Mouse (Mus musculus): ENCODE data around the gene Prdm10. TPM values are rescaled to one million over a fixed set of nuclear protein-coding genes. Genes with fewer than 3 reads are reported as not detected.
A peak's percentile ranks its signal among the peaks of the same experiment; 100 is the strongest.

Gene Prdm10
- total RNA-seq, 2 experiments from 2014 or later: 20.4 to 20.7 TPM

- DNase-seq (ENCODE audit: low spot score in 2 of 2): no peak
Observed at GRCm38 (mm10) chr9:31301526-31302311, 21.4 kb downstream of the Prdm10 start.

DNA sequence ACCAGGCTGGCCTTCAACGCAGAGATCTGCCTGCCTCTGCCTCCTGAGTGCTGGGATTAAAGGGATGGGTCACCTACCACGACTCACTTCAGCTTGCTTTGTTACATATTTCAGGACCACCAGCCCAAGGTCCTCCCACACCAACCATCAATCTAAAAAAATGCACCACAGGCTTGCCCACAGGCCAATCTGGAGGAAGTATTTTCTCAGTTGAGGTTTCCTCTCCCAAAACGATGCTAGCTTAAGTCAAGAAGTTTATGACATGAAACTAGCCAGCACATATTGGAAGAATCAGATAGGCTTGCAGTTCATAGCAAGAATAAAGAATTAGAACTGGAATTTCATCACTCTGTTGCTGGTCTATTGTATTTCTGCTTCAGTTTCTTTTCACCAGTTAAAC is 24.0 kb downstream of the Prdm10 start:
- DNase-seq (ENCODE audit: low spot score in 2 of 2): no peak

DNA sequence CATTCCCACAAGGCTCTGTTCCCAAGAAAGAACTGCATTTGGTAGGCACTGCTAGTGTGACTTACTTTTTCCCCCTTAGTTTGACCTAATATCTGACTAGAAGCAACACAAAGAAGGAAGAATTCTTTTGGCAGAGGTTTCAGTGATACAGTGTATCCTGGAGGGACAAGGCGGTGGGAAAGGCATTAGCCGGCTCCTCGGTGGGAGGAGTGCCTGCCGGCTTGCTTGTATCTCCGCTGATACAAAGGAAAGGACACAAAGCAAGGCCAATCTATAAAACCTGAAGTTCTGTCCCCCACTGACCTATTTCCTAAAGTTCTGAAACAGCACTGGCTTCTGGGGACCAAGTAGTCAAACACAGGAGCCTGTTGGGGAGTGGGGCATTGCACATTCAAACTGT is 24.8 kb downstream of the Prdm10 start:
- DNase-seq (ENCODE audit: low spot score in 2 of 2): no peak

GRCm38 (mm10) chr9:31305807-31306206 is 25.5 kb downstream of the Prdm10 start:
- no peak for DNase-seq (ENCODE audit: low spot score in 2 of 2)

DNA sequence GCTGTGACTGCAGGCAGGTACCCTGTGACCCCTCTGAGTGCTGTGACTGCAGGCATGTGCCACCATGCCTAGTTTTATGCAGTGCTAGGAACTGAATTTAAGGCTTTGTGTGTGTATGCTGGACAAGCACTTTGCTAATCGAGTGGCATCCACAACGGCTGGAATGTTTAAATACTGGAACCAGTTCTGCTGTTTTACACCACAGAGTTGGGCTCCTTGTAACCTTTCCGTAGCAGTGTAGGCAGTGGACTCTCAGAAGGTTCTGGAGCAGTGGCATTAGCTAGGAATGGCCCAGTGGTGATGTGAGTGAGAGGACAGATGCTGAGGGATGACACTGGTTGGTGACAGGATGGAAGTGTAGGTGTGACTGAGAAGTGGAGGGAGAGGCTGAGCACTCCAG is 26.9 kb downstream of the Prdm10 start:
- DNase-seq (ENCODE audit: low spot score in 2 of 2): no peak

- no peak for DNase-seq (ENCODE audit: low spot score in 2 of 2)
Observed at GRCm38 (mm10) chr9:31309041-31309440, 28.7 kb downstream of the Prdm10 start.

- DNase-seq (ENCODE audit: low spot score in 2 of 2): no peak
Observed at GRCm38 (mm10) chr9:31310662-31311061, 30.3 kb downstream of the Prdm10 start.

DNA sequence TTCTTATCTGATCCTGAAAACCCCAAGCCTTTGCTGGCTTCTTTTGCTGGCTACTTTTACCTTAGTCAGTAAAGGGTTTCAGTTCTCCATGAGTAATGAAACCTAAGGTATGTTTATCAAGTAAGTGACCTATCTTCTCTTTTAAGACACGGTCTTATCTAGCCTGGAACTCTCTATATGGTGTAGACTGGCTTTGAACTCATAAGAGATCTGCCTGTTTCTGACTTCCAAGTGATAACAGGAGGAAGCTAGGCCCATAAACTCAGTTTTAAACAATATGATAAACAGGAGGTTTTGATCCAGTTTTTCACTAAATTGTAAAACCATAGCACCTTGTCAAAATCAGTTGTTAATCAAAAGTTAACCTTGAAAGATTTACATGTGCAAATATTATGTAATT is 33.5 kb downstream of the Prdm10 start:
- DNase-seq (ENCODE audit: low spot score in 2 of 2): no peak

DNA sequence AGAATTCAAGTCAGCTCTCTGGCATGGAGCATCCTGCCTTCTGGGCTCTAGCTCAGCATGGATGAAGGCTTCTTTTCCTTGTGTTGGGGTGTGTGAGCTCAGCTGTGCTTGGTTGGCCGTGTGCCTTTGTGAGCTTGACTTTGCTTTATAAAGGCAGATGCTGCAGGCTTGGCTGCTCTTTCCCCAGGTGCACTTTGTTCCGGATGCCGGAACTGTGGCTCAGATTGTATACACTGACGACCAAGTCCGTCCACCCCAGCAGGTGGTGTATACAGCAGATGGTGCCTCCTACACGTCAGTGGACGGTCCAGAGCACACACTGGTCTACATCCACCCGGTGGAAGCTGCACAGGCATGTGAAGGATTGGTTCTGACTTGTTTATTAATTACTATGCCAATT is 35.6 kb downstream of the Prdm10 start:
- DNase-seq (ENCODE audit: low spot score in 2 of 2): peak in 1 of 2 experiments; percentile 18

GRCm38 (mm10) chr9:31318956-31319355 is 38.6 kb downstream of the Prdm10 start:
- DNase-seq (ENCODE audit: low spot score in 2 of 2): no peak

DNA sequence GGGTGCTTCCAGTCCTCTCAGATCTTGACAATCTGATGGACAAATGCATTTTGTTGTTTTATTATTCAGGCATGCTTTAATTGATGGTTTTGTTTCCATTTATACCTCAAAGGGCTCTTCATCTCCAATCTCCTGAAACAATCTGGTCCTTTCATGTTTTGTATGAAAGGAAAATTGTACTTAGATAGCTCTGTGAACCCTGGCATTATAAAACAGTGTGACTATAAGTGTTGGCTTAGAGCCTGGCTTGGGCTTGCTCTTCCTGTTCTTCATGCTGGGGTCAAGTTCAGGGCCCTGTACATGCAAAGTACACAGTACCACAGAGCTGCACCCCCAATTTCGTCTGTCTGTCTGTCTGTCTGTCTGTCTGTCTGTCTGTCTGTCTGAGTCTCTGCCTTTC is 40.4 kb downstream of the Prdm10 start:
- no peak for DNase-seq (ENCODE audit: low spot score in 2 of 2)

DNA sequence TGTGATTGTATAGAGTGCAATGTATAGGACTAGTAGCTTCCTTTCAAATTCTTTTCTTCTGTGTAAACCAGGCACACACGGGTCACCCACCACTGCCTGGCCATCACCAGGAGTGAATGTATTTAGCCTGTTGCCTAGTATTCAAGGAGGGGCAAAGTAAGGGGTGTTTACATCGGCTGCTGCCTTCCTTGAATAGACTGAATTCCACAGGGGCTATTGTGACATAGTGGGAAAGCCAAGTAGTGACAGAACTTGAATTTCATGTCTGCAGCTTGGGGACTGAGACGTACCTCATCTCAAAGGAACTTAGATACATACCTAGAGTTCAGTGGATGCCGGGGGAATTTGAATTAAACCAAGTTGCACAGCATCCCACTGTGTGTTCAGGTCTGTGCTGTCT is 41.2 kb downstream of the Prdm10 start:
- no peak for DNase-seq (ENCODE audit: low spot score in 2 of 2)

DNA sequence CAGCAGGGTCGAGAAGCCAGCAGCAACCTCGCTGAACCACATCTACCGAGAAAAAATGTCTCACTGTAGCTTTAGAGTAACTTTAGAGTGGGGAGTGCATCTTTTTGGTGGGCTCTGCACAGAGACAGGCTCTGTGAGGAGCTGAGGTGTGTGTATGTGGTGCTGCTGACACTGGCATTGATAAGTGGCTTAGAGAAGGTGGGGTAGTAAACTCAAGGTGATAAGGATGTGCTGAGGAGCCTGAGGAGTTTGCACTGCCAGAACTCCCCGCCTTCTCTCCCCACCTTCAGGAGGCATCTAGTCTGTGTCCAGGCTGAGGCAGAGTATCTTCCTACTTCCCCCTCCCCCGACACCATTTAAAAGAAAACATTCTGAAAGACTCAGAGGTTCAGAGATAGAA is 41.8 kb downstream of the Prdm10 start:
- no peak for DNase-seq (ENCODE audit: low spot score in 2 of 2)

DNA sequence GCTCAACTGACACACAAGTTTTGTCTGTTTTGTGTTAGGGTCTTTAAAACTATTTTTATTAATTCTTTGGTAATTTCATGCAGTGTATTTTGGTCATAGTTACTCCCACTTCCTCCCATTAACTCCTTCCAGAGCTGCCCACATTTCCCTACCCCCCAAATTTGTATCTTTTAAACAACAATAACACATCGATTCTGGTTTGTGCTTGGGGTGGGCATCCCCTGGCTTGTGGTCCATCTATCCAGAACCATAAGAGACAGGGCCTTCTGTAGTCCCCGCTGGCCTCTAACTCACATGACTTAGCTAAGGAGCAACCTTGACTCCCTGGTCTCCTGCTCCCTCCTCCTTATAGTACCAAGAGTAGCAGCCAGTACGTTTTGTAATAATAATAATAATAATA is 50.5 kb downstream of the Prdm10 start:
- DNase-seq (ENCODE audit: low spot score in 2 of 2): no peak

- peak; percentile 83 to 88 for DNase-seq (ENCODE audit: low spot score in 2 of 2)
Observed at GRCm38 (mm10) chr9:31331246-31331645, 50.9 kb downstream of the Prdm10 start.

- no peak for DNase-seq (ENCODE audit: low spot score in 2 of 2)
Observed at GRCm38 (mm10) chr9:31331906-31332305, 51.6 kb downstream of the Prdm10 start.

GRCm38 (mm10) chr9:31332826-31333225 is 52.5 kb downstream of the Prdm10 start:
- no peak for DNase-seq (ENCODE audit: low spot score in 2 of 2)

GRCm38 (mm10) chr9:31334991-31335390 is 54.7 kb downstream of the Prdm10 start:
- DNase-seq (ENCODE audit: low spot score in 2 of 2): no peak

DNA sequence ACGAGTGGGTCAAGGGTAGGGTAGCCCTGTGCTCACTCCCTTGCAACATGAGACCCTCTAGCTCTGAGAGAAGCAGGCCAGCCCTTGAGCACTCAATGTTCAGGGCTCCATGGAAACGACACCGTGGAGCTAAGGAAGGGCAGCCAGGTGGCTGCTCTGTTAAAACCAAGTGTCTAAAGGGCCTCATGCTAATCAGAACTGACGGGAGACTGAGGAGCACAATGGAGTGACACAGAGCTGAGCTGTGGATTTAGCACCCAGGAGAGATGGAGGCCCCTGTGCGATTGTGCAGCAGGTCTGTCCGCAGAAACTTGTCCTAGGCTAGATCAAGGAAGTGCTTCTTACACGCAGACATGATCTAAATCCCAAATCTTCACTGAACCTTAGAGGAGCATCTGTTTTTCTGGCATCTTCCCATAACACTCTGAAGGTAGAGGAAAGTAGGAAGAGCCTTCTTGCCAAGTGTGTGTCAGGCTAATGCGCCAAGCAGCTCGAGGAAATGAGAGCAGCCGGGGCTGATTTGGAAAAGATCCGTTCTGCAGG is 64.0 kb downstream of the Prdm10 start:
- DNase-seq (ENCODE audit: low spot score in 2 of 2): no peak

DNA sequence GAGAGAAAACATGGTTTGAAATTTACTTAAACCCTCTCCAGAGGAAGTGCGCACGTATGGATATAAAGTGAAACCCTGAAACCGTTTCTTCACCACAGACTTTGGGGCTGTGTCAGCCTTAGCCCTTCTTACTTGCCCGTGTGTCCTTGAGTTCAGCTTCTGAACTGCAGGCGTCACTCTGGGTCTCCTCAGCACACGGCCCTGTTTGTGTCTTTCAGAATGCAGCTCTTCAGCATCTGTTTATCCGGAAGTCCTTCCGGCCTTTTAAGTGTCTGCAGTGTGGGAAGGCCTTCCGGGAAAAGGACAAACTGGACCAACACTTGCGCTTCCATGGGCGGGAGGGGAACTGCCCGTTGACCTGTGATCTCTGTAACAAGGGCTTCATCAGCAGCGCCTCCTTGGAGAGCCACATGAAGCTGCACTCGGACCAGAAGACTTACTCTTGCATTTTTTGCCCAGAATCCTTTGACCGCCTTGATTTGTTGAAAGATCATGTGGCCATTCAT is 66.3 kb downstream of the Prdm10 start:
- DNase-seq (ENCODE audit: low spot score in 2 of 2): no peak

- DNase-seq (ENCODE audit: low spot score in 2 of 2): no peak
Observed at GRCm38 (mm10) chr9:31348458-31348857, 68.1 kb downstream of the Prdm10 start.

DNA sequence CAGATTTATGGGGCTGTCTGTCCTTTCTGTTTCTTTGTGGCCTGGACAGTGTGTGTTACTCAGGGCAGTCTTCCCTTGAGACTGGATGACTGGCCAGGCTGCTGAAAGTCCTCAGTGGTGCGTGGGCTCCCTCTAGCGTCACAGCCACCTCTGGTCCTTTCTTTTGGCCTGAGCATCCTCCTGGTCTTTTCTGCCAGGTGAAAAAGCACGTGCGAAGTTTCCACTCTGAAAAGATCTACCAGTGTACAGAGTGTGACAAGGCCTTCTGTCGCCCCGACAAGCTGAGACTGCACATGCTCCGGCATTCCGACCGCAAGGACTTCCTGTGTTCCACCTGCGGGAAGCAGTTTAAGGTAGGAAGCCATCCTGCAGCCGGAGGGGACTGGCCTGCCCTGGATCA is 68.6 kb downstream of the Prdm10 start:
- peak; percentile 71 to 74 for DNase-seq (ENCODE audit: low spot score in 2 of 2)

DNA sequence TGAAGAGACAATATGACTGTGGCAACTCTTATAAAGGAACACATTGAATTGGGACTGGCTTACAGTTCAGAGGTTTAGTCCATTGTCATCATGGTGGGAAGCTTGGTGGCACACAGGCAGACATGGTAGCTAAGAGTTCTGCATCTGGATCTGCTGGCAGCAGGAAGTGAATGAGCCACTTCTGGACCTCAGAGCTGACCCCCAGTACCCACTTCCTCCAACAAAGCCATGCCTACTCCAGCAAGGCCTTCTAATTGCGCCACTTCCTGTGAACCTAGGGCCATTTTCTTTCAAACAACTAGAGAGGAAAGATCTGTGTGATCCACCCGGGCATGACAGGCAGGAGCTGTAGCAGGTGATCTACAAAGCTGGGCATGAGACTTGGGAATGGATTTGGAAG is 72.4 kb downstream of the Prdm10 start:
- no peak for DNase-seq (ENCODE audit: low spot score in 2 of 2)

Data from left cerebral cortex, adult 18-20 months (tissue).